Mouse (Mus musculus): Measurements from ENCODE around the gene Hsd3b5.
"Not testable (repeated sequence)": the region's sequence is repeated elsewhere in the genome, so short reads cannot be mapped to it uniquely, and the experiment has no call there.

The Hsd3b5 gene

GRCm38 (mm10) chr3:98630152-98630551, at the start of gene Hsd3b5:
TSS of gene Hsd3b5 (minus strand) at chr3:98630252.
- DNase-seq (ENCODE audit: low read depth, low spot score) = no peak

DNA sequence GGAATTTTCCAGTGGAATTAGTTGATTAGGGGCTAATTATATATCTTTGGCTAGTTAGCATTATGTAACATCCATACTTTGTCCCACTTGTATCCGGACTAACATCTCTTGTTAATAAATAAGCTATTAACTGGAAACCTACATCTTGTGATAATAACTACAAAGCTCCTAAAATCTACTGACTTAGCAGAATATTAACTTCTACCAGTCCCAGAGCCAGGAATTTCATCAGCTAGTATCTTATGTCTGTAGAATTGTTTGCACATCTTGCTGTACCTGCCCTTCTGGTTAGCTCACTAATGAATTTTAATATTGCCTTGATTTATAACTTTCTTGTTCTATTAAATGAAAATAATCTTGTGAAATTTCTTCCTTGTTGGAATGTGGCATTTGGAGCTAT, 5.1 kb upstream of the Hsd3b5 start:
- no peak for DNase-seq (ENCODE audit: low read depth, low spot score)

DNA sequence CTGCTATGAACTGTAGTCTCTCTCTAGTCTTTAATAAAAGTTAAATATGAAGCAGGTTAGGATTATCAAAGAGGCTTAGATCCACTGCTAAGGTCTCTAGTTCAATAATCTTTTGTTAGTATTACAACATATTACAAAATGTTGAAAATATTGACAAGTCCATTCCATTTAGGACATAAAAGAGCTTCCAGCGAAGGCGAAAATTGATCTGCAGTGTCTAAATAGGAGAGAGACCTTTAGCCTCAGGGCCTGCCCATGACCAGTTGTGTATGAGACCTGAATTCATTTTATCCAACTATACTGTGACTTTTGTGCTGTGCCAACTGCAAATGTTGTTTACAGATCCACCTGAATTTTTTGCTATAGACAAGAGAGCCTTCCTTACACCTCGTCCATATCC, 419 bp downstream of the Hsd3b5 start:
- DNase-seq (ENCODE audit: low read depth, low spot score) = no peak

DNA sequence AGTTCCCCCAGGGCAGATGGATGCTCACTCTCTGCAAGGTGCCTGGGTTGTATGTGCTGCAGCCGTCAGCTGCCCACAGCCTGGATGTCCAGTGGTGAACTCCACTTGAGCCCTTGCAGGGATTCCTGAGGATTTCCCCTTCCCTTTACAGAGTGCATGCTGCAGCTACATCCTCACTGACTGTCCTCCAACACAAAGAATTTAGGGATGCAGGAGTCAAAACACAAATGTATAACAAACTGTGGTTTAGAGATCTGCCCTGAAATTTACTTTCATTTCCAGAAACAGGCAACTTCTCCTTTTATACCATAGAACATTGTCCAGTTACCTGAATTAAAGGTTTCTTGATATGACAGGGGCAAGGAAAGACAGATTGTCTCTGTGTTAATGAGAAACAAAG, 13.3 kb downstream of the Hsd3b5 start:
- DNase-seq (ENCODE audit: low read depth, low spot score) = not testable (repeated sequence)

DNA sequence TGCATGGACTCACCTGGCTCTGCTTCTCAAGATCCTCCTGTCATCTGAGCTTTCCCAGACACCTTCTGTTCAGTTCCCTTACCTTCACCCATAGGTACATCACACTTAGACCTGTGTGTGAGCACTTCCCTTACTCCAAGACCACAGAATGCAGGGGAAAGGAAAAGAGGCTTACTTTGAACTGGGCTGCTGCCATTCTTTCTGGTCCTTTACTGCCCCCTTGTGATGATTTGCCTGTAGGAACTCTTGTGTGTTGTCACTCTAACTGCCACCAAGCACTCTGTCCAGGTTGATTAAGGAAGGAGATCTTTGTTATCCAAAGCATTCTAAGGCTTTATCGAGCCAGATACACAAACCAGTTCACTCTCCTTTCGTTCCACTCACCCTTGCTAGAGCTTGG, 13.8 kb downstream of the Hsd3b5 start:
- DNase-seq (ENCODE audit: low read depth, low spot score) = not testable (repeated sequence)

DNA sequence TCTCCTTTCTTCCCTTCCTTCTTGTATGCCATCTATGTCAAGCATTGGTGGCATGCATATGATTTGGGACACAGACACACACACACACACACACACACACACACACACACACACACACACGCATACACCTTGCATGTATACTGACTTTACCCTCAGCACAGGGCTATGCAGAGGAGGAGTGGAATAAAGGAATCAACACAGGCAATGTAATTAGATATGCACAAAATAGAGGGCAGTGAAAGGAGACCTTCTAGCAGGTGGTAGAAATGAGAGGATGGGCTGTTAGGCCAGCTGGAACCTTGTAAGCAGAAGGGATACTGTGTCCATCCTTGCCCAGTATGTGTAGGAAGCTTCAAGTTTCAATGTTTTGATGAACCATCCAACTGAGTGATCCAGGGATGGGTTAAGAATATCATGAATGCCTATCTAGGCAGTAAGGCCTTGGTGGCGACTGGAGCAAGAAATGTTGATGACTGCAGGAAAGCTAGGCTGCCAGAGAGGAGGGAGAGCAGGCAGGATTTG, 15.6 kb downstream of the Hsd3b5 start:
- not testable (repeated sequence) for DNase-seq (ENCODE audit: low read depth, low spot score)

- no peak for DNase-seq (ENCODE audit: low read depth, low spot score)
These were observed 16.1 kb downstream of the Hsd3b5 start for GRCm38 (mm10) chr3:98613963-98614362.

- not testable (repeated sequence) for DNase-seq (ENCODE audit: low read depth, low spot score)
These were observed 16.5 kb downstream of the Hsd3b5 start for GRCm38 (mm10) chr3:98613540-98613939.

DNA sequence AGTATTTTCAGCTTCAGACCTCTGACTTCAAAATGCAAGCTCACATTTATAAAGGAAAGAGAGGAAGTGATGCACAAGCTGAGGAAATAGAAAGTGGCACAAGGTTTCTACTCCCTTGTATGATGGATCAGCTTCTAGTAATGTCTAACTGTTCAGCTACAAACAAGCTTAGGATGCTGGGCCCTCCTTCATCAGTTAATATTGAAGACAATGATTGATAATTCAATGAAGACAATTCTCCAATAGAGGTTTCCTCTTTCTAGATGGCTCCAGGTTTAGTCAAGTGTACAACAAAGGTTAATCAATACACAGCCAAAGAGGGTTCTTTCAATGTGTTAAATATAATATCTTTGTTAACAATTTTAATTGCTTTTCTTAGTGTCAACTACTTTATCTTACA, 41.3 kb downstream of the Hsd3b5 start, which contains the start of gene Gm10681:
TSS of gene Gm10681 (minus strand) at position 101 of the 400 bp plus-strand sequence.
- DNase-seq (ENCODE audit: low read depth, low spot score) = no peak

DNA sequence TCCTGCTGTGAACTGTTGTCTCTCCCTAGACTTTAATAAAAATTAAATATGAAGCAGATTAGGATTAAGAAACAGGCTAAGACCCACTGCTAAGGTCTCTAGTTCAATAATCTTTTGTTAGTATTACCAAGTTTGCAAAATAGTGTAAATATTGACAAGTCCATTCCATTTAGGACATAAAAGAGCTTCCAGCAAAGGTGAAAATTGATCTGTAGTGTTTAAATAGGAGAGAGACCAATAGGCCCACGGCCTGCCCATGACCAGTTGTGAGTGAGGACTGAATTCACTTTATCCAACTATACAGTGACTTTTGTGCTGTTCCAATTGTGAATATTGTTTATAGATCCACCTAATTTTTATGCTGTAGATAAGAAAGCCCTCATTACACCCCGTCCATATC, 42.3 kb downstream of the Hsd3b5 start:
- DNase-seq (ENCODE audit: low read depth, low spot score) = no peak

GRCm38 (mm10) chr3:98582622-98583021, 47.4 kb downstream of the Hsd3b5 start:
- DNase-seq (ENCODE audit: low read depth, low spot score) = not testable (repeated sequence)

DNA sequence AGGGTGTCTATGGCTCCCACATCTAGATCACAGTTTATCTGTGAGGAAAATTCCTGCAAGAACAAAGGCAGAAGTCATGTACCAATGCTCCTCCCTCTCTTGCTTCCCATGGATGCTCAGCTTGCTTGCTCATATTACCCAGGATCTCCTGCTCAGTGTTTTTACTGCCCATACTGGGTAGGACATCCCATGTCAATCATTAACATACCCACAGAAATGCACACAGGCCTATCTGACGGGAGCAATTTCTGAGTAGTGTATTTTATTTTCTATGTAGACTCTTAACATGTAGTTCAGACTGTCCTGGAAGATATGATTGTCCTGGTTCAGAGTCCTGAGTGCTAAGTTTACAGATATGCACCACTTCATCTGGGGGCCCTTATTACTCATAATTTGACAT, 47.9 kb downstream of the Hsd3b5 start:
- DNase-seq (ENCODE audit: low read depth, low spot score) = not testable (repeated sequence)

DNA sequence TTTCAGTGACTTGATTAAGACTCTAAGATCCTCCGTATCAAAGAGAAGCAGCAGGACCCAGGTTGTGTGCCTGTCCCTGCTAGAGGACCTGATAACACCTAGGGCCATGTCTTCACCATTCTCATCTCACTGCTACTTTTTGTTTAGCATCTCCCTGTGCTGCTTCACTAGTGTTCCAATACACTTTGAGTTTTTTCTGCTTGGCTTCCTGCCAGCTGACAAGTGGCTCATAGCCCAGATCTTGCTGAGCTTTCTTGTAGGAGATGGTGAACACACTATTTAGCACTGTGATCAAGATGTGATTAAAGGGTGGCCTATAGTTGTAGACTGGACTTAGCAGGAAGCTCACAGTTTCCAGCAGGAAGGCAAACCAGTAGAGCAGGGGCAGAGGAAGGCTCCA, 49.0 kb downstream of the Hsd3b5 start:
- DNase-seq (ENCODE audit: low read depth, low spot score) = not testable (repeated sequence)

Measured in retina, postnatal 7 days (tissue).